Mouse (Mus musculus): Measurements from ENCODE around the gene Hpdl. TPM values are rescaled to one million over a fixed set of nuclear protein-coding genes. Genes with fewer than 3 reads are reported as not detected.
"Not testable (repeated sequence)": the region's sequence is repeated elsewhere in the genome, so short reads cannot be mapped to it uniquely, and the experiment has no call there.

The Hpdl gene
- total and polyA plus RNA-seq, 2 experiments from 2014 or later = 0.55 to 0.74 TPM

DNA sequence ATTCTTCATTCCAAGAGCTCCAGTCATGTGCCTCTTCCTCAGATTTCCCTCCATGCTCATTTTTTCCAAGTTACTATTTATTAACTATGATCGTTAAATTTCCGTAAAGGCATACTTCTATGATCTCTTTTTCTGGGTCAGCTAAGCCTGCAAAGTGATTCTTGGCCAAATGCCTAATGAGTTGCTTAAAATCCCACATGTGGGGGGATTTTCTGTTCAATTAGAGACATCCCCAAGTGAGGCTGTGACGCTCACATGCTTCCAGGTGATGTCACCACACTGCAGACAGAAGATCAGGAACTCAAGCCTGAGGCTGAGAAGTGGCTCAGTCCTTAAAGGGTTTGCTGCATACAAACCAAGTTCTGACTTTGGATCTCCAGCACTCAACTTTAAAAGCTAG, 28.4 kb upstream of the Hpdl start:
- ATAC-seq (ENCODE audit: low FRiP score) (no peak), DNase-seq (ENCODE audit: low spot score) (peak; percentile 54)
- H3K4me2 ChIP-seq (ENCODE audit: low read depth, low read length, poor library complexity, severe bottlenecking) = no peak overlapping the region
- no peaks in the 10 kb centered on the region for H3K4me1 ChIP-seq (ENCODE audit: insufficient read depth, low read length)
- no peaks in the 10 kb centered on the region for H3K27me3 ChIP-seq (ENCODE audit: insufficient read depth, low read length)
- no peak overlapping the region for H3K27ac ChIP-seq (ENCODE audit: low read depth, low read length)
- no peaks in the 10 kb centered on the region for H3K36me3 ChIP-seq (ENCODE audit: insufficient read depth, low read length)
- H3K9ac ChIP-seq (replicated peaks; ENCODE audit: low read length, poor library complexity, severe bottlenecking) = no peak overlapping the region
- TF ChIP-seq CTCF (IDR thresholded peaks at IDR 0.05) = no peak
- 65% methylated on average over 3 of the region's 3 CpGs for WGBS
- no peaks in the 10 kb centered on the region for H3K9me3 ChIP-seq (ENCODE audit: low read length)
- no peak overlapping the region for H3K4me3 ChIP-seq (ENCODE audit: low read depth, low read length)

DNA sequence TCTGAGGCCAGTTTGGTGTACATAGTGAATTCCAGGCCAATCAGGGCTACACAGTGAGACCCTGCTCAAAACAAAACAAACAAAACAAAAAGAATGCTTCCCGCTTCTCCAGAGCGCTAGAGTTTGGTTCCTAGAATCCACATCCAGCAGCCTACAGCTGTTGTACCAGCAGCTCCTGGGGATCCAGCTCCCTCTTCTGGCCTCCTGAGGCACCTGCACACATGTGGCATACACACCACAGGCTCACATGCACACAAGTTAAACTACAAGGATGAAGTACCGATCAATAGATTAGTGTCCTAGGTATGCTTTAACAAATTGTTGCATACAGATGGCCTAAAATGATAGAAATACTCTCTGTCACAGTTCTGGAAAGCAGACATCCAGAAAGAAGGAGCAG, 22.8 kb upstream of the Hpdl start:
- Histone ChIP-seq H3K4me1 (ENCODE audit: insufficient read depth, low read length) (no peaks in the 10 kb centered on the region), H3K4me2 (ENCODE audit: low read depth, low read length, poor library complexity, severe bottlenecking) (no peak overlapping the region), H3K4me3 (ENCODE audit: low read depth, low read length) (no peak overlapping the region), H3K27me3 (ENCODE audit: insufficient read depth, low read length) (no peaks in the 10 kb centered on the region), H3K27ac (ENCODE audit: low read depth, low read length) (no peak overlapping the region), H3K9me3 (ENCODE audit: low read length) (no peaks in the 10 kb centered on the region), H3K9ac (replicated peaks; ENCODE audit: low read length, poor library complexity, severe bottlenecking) (no peak overlapping the region), H3K36me3 (ENCODE audit: insufficient read depth, low read length) (no peaks in the 10 kb centered on the region)
- TF ChIP-seq CTCF (IDR thresholded peaks at IDR 0.05) = no peak
- no peak for ATAC-seq (ENCODE audit: low FRiP score)
- DNase-seq (ENCODE audit: low spot score) = no peak
- WGBS = 98% methylated on average over 3 of the region's 3 CpGs

DNA sequence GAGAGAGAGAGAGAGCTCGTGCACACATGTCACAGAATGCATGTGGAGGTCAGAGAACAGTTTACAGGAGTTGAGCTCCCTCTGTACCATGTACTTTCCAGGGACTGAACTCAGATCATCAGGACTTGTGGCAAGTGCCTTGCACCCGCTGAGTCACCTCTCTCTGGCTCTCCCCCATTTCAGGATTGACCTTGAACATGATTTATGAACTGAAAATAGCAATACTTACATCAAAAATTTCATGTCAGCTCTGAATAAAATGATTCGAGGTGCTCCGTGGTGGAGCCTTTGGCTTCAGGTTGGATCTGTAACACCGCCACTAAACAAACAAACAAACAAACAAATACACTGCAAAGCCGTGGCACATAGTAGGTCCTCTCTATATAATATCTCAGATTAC, 19.3 kb upstream of the Hpdl start:
- no peak overlapping the region for H3K9ac ChIP-seq (replicated peaks; ENCODE audit: low read length, poor library complexity, severe bottlenecking)
- ATAC-seq (ENCODE audit: low FRiP score) = no peak
- no peaks in the 10 kb centered on the region for H3K4me1 ChIP-seq (ENCODE audit: insufficient read depth, low read length)
- 87% methylated on average over 6 of the region's 6 CpGs for WGBS
- no peaks in the 10 kb centered on the region for H3K36me3 ChIP-seq (ENCODE audit: insufficient read depth, low read length)
- no peak for TF ChIP-seq CTCF (IDR thresholded peaks at IDR 0.05)
- no peak overlapping the region for H3K27ac ChIP-seq (ENCODE audit: low read depth, low read length)
- no peak for DNase-seq (ENCODE audit: low spot score)
- no peaks in the 10 kb centered on the region for H3K9me3 ChIP-seq (ENCODE audit: low read length)
- no peak overlapping the region for H3K4me3 ChIP-seq (ENCODE audit: low read depth, low read length)
- no peaks in the 10 kb centered on the region for H3K27me3 ChIP-seq (ENCODE audit: insufficient read depth, low read length)
- H3K4me2 ChIP-seq (ENCODE audit: low read depth, low read length, poor library complexity, severe bottlenecking) = no peak overlapping the region

DNA sequence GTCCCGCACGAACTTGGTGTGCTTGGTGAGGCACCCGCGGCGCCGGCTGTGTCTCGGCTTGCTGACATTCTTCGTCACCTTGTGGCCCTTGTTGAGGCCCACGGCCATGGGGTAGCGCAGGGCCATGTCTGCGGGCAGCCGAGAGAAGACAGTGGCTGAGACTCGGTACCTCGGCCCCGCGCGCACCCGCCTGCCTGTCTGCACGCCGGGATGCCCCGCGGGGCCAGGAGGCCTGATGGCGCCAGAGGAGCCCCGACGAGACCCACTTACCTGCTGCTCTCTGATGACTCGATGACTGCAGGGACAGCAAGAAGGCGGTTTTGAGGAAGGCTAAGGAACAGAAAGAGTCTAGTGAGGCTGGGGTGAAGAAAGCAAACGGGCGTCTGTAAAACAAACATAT, 18.6 kb upstream of the Hpdl start:
- WGBS = 55% methylated on average over 21 of the region's 29 CpGs

DNA sequence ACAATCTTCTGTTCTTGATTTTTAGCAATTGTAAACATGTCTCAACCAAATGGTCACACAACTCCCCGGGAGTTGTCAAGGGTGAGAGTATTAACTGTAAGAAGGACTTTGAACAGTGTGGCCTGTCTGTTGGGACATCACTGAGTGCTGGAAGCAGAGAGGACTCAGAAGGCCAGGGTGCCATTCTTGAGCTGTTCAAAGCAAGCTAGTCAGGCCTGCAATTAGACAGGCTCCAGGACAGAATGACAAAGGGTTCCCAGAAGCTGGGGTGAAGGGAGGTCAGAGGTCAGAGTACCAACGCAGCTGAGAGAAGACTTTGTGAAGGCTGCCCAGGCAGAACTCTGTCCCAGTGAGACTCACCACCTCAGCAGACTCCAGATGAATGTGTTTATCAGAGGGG, 17.5 kb upstream of the Hpdl start:
- ATAC-seq (ENCODE audit: low FRiP score) = no peak
- 19% methylated on average over 2 of the region's 2 CpGs for WGBS
- H3K9me3 ChIP-seq (ENCODE audit: low read length) = no peaks in the 10 kb centered on the region

More for the DNA sequence above, 18.6 kb upstream of the Hpdl start:
- H3K27ac ChIP-seq (ENCODE audit: low read depth, low read length); DNase-seq (ENCODE audit: low spot score); H3K4me1 ChIP-seq (ENCODE audit: insufficient read depth, low read length); H3K4me2 ChIP-seq (ENCODE audit: low read depth, low read length, poor library complexity, severe bottlenecking); H3K36me3 ChIP-seq (ENCODE audit: insufficient read depth, low read length); H3K9me3 ChIP-seq (ENCODE audit: low read length); H3K4me3 ChIP-seq (ENCODE audit: low read depth, low read length); H3K9ac ChIP-seq (replicated peaks; ENCODE audit: low read length, poor library complexity, severe bottlenecking); ATAC-seq (ENCODE audit: low FRiP score); H3K27me3 ChIP-seq (ENCODE audit: insufficient read depth, low read length): not testable (repeated sequence)

DNA sequence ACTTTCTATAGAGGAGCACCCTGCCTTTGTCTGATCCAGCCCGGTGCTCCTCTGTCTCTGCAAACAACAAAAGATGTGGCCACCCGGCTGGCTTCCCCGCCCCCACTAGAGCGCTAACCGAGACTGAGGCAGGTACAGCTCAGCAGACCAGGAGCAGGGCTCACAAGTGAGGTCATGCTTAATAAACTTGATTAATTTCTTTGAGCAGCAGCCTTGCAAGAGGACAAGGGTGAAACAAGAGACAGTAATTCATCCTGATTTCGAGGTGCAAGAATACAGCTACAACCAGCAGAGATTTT, 8.5 kb upstream of the Hpdl start:
- H3K36me3 ChIP-seq (ENCODE audit: insufficient read depth, low read length) = no peaks in the 10 kb centered on the region
- H3K9ac ChIP-seq (replicated peaks; ENCODE audit: low read length, poor library complexity, severe bottlenecking) = no peak overlapping the region
- H3K27me3 ChIP-seq (ENCODE audit: insufficient read depth, low read length) = no peaks in the 10 kb centered on the region
- no peaks in the 10 kb centered on the region for H3K4me1 ChIP-seq (ENCODE audit: insufficient read depth, low read length)
- no peaks in the 10 kb centered on the region for H3K9me3 ChIP-seq (ENCODE audit: low read length)
- WGBS = 13% methylated on average over 6 of the region's 6 CpGs
- no peak overlapping the region for H3K4me3 ChIP-seq (ENCODE audit: low read depth, low read length)
- ATAC-seq (ENCODE audit: low FRiP score) (no peak), DNase-seq (ENCODE audit: low spot score) (no peak)
- H3K4me2 ChIP-seq (ENCODE audit: low read depth, low read length, poor library complexity, severe bottlenecking) = no peak overlapping the region
- TF ChIP-seq CTCF (IDR thresholded peaks at IDR 0.05) = no peak
- no peak overlapping the region for H3K27ac ChIP-seq (ENCODE audit: low read depth, low read length)

More for the DNA sequence above, 17.5 kb upstream of the Hpdl start:
- DNase-seq (ENCODE audit: low spot score) = no peak
- no peaks in the 10 kb centered on the region for H3K36me3 ChIP-seq (ENCODE audit: insufficient read depth, low read length)
- H3K9ac ChIP-seq (replicated peaks; ENCODE audit: low read length, poor library complexity, severe bottlenecking) = no peak overlapping the region
- no peaks in the 10 kb centered on the region for H3K27me3 ChIP-seq (ENCODE audit: insufficient read depth, low read length)
- no peak overlapping the region for H3K4me2 ChIP-seq (ENCODE audit: low read depth, low read length, poor library complexity, severe bottlenecking)
- H3K27ac ChIP-seq (ENCODE audit: low read depth, low read length) = no peak overlapping the region
- TF ChIP-seq CTCF (IDR thresholded peaks at IDR 0.05) = no peak
- no peaks in the 10 kb centered on the region for H3K4me1 ChIP-seq (ENCODE audit: insufficient read depth, low read length)
- no peak overlapping the region for H3K4me3 ChIP-seq (ENCODE audit: low read depth, low read length)

All from midbrain, postnatal 0 days (tissue).